Mouse (Mus musculus): ENCODE results near the gene Nbr1.
A peak's percentile ranks its signal among the peaks of the same experiment; 100 is the strongest.
"Not testable (repeated sequence)": the region's sequence is repeated elsewhere in the genome, so short reads cannot be mapped to it uniquely, and the experiment has no call there.

Nbr1 gene

DNA sequence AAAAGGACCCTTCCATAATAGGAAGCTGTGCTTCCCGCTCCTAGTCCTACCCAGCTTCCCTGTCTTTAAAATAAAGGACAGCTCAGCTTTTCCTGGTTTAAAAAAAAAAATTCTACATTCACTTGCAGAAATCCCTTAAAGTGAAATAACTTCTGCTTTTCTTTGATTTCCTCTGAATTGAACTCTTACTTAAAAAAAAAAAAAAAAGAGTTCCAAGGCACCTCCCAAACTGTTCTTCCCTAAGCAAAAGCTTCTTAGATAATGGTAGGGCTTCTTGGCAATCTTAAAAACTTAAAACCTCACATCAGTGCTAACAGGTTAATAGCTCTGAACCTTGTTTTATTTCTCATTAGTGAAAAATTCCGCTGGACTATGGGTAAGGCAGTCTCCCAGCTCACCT, 31.3 kb downstream of the Nbr1 start:
- DNase-seq: no peak

DNA sequence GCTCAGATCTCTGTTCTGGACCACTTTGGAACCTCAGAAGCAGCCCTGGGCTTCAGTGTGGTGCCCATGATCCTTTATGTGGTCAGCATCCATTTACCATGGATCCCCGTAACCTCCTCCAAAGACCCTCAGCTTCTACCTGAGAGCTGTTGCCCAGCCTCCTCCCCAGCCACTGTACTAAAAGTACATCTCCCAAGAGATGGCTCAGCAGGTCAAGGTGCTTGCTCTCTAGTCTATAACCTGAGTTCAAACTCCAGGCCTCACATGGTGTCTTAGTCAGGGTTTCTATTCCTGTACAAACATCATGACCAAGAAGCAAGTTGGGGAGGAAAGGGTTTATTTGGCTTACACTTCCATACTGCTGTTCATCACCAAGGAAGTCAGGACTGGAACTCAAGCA, 33.1 kb downstream of the Nbr1 start:
- DNase-seq: not testable (repeated sequence)

DNA sequence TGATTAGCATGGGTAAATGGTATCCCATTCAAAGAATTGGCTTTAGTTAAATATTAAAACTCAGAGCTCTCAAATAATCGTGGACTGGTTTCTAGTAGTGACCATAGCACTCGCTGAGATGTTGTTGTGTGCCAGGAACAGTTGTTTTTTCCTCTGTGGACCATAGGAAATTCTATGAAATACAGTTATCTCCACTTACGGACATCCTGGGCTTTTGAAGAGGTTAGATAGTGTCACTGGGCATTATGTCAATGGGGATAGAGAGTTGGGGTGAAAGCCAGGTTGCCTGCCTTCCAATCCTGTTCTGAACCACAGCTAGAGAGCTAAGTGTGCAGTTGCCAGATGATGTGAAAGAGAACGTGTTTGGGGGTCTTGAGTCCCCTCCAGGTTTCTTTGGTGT, 33.9 kb downstream of the Nbr1 start:
- no peak for DNase-seq

DNA sequence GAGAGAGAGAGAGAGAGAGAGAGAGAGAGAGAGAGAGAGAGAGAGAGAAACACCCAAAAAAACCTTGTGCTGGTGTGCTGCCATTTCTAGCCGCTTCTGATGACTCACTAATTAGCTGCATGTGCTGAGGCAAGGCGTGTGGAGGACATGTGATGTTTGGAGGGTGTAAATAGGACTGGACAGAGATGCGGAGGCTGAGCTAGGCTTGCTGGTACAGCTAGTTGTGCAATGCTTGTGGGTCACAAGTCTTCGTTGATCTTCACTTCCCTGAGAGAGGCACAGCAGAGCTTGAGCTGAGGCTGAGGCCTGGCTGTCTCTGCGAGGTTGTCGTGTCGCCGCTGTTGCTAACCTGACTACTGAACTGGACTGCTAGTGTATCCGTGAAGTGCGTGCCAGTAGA, 35.7 kb downstream of the Nbr1 start:
- DNase-seq: no peak

DNA sequence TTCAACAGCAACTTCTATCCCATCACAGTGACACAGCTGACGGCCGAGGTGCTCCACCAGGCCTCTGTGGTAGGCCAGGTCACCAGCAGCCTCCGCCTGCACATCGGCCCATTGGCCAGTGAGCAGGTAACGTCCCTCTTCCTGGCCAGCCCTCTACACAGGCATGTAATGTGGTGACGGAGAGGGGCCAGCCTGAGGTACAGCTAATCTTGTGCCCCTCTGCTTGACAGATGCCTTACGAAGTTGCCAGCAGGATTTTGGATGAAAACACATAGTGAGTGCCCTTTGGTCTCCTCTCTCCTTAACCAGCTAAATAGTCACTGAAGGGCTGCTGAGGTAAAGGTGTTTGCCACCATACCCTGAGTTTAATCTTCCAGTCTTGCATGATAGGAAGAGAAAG, 36.9 kb downstream of the Nbr1 start:
- no peak for DNase-seq

DNA sequence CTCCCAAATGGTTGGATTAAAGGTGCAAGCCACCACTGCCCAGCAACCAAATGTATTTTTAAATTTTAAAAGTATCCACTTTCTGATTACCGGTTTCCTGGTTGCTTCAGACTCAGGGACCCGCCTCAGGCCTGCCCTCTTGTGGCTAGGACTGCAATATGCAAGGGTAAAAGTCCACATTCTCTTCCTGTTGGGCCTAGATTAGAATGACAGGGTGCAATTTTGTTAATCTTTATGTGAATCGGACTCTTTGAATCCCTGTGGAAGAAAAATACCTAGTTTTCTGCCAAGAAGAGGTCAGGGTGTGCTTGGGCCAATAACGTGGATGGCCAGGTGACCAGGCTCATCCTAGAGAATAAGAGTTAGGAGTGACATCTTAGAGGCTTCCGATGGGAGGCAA, 37.5 kb downstream of the Nbr1 start:
- DNase-seq: no peak

DNA sequence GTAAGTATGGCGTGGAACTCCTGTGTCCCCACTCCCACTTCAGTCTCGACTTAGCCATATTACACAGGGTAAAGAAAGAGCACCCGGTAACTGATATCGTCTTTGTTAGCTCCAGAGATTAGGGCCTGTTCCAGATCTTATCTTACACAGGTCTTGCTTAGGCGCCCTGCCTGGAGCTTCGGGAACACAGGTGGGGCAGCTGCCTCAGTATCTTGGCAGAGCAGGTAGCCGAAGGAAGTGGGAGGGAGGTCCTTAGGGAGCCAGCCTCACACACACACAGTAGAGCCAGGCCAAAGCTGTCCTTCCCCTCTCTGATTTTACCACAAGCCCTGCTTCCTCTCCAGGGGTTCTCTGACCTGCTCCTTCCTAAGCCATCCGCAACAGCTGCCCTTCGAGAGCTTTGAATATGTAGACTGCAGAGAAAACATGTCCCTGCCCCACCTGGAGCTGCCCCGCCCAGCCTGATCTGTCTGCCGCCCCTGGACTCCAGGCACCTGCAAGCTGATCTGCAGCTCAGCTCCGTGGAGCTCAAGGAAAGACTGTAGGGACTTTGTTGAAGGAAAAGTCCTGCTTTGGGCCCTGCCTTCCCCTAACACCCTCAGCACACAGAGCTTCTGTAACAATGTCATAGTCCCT, 38.2 kb downstream of the Nbr1 start:
- no peak for DNase-seq

DNA sequence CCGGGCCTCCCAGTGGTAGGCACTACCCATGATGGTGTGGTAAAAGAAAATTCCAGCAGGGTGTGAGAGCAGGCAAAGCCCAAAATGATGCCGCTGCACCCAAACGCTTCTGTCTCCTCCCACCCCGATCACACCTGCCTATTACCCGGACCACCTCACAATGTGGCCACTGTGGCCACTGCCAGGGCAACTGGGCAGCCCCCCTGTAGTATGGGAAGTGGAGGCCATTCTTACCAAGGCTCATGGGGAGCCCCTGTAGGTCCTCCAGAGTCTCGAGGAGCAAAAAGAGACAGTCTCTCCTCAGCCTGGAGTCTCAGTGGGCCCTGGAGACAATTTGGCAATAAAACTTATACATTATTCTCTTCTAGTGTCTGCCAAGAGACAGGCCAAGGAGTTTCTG, 47.2 kb downstream of the Nbr1 start, which contains the start of gene Gm11634:
TSS of gene Gm11634 (minus strand) at position 101 of the 400 bp plus-strand sequence.
- DNase-seq: no peak

DNA sequence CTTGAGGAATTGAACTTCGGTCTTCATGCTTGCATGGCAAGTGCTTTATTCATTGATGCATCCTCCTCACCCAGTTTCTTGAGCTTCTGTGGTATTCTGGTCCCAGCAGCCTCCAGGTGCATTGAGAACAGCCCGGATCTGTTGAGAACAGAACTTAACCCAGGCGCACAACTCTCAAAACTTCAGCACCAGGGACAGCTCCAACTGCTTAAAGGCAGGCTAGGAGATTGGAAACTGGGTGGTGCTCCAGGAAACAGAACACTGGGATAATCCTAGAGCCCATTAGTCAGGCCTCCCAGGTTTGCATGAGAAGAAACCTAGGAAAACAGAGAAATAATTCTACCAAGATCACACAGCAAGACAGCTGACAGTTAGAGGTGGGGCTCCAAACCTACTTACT, 50.5 kb downstream of the Nbr1 start:
- no peak for DNase-seq

DNA sequence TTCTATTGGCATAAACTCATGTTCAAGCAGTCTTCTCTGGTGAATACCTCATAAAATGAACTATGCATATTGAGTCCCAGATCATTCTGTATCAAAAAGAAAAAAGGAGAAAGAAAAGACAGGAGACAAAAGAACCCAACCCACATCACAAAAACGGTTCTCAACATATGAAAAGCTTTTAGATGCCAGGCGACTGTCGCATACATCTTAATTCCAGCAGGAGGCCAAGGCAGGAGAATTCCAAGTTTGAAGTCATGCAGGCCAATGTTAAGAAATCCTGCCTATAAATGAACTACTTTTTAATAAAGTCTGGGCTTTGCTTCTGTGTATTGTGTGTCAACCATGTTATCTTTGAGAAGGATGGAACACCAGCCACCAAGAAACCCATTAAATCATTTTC, 52.2 kb downstream of the Nbr1 start:
- DNase-seq: no peak

DNA sequence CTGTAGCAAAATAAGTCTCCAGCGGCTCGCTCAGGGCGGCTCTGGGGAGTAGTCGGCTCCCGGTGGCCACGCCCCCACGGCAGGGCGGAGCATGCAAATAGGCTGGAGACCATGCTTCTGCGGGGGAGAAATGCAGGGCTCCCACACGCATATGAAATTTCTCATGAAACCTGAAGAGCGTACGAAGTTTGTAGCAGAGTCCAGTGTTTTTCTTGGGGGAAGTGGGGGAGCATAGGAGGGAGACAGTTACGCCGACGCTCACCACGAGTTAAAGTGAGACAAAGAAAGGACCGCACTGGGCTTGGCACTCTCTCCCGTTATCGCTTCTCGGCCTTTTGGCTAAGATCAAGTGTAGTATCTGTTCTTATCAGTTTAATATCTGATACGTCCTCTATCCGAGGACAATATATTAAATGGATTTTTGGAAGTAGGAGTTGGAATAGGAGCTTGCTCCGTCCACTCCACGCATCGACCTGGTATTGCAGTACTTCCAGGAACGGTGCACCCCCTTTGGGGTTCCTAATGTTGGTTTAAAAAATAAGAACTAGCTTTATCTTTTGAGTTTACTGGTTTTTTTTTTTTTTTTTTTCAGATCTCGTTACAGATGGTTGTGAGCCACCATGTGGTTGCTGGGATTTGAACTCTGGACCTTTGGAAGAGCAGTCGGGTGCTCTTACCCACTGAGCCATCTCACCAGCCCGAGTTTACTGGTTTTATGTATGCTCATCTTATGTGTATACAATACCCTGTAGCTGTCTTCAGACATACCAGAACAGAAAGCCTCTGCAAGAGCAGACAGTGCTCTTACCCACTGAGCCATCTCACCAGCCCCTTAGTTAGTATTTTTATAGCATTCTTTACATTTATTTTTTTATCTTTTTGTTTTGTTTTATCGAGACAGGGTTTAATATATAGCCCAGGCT, 52.8 kb downstream of the Nbr1 start:
- peak; percentile 58 to 69 for DNase-seq

DNA sequence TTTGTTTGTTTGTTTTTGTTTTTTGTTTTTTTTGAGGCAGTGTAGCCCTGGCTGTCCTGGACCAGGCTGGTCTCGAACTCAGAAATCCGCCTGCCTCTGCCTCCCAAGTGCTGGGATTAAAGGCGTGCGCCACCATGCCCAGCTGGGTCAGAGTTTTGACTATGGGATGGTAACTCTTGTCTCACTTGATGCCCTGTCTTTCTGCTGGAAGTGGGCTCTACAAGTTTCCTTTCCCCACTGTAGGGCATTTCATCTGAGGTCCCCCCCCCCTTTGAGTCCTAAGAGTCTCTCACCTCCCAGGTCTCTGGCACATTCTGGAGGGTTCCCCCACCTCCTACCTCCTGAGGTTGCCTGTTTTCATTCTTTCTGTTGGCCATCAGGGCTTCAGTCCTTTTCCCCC, 55.2 kb downstream of the Nbr1 start:
- DNase-seq: not testable (repeated sequence)

DNA sequence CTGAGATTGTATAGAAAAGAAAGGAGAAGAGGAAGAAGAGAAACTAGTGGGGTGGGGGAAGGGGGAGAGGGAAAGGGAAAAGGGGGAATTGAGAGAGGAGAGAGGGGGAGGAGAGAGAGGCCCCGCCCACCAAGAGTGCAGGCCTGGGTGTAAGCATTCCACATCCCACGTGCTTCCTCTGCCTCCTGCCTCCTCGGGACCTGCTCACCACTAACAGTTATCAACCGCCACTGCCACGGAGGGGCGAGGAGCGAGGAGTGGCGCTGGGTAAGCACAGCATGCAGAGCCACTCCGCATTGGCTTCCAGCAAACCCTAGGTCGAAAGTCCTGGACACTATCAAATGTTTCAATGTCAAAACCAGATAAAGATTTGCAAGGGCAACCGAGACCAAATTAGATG, 58.5 kb downstream of the Nbr1 start:
- no peak for DNase-seq

DNA sequence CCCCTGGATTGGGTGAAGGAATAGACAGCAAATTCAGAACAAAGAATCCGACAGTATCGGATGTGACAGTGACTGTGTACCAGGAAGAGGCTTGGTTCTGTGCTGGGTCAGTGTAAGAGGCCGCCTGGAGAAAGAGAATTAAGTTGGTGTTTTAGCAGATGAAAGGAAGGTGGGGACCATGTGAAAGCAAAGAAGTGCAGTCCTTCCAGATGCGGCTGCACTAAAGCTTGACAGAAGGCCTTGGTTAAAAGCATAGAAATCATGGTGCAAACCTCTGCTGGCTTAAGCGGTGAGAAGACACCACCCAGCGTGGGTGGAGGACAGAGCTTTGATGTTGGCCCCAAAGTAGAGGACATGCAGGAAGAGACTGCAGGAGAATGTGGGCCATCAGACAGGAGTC, 61.6 kb downstream of the Nbr1 start:
- DNase-seq: no peak

DNA sequence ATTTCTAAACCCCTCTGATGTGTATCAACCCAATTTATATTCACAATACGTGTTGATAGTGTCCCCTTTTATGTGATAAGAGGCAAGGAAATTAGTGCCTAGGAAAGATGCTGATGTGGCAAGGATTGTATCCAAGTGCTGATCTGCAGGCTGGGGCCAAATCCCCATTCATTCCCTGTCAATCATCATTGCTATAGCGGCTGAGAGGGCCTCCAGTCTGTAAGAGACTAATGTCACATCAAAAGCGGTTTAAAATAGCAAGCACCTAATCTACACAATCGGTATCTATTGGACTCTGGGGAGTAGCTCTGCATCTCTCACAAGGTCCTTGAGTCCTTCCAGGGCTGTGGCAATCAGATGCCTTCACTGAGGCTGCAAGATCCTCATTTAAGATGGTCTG, 62.2 kb downstream of the Nbr1 start:
- no peak for DNase-seq

DNA sequence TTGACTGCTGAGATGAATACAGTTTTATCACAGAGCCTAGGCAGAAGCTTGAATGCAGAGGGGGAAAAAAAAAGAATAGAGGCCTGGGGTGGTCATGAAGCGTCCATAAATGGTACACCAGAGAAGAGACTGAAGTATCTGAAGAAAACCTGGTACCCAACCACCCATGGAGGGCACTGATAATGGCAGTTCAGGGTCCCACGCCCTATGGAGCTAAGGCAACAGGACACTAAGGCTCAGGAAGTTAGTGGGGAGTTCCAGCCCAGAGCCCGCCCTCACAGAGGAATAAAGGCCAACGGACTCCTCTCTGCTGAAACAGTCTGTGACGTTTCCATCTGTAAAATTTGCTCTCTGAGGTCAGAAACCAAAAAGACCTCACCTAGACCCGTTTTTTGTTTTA, 63.4 kb downstream of the Nbr1 start:
- DNase-seq: no peak

DNA sequence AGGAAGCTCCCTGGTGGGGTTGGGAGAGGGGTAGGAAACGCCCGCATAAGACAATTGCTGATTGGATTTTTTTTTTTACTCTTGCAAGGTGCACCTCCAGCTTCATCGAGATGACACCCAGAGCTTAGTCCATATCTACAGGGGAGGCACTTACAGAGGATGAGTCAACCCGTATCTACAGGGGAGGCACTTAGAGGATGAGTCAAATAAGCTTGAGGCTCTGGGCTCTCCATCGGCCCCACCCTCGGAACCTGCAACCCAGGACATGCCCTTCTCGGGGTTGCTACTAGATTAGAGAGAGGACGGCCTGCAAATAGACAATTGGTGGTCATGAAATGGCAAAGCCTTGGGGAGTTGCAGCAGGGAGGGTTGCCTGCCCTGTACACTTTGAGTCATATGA, 64.2 kb downstream of the Nbr1 start:
- no peak for DNase-seq

DNA sequence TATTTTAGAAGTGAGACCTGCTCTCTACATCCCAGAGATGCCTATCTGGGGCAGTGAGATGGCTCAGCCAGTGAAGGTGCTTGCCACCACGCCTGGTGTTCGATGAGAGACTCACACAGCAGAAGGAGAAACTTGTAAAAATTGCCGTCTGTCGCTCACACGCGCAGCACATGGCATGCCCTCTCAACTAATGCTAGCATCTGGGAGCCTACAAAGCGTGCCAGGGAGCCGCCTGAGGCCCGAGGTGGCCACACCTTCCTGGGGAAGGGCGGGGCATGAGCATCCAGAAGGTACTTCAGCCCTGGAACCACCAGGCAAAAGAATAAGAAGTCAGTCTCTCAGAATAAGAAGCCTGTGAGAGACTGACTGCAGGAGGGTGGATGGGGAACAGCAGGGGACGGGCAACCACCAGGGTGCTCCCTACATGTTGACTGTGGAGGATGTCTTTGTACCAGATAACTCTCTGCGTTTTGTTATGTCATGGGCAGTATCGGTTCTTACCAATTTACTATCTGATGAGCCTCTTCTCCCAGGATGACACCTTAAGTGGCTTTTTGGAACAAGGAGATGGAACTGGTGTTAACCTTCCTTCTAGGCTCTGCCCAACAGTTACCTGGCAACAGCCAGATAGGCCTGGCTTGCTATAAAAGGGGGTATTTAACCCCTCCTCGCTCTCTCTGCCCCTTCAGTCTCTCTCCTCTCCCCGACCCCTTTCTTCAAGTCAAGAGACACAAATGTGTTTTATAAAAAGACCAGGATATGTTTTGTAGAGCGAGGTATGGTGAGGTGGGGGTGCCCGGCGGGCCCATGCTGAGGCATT, 65.2 kb downstream of the Nbr1 start:
- no peak for DNase-seq

DNA sequence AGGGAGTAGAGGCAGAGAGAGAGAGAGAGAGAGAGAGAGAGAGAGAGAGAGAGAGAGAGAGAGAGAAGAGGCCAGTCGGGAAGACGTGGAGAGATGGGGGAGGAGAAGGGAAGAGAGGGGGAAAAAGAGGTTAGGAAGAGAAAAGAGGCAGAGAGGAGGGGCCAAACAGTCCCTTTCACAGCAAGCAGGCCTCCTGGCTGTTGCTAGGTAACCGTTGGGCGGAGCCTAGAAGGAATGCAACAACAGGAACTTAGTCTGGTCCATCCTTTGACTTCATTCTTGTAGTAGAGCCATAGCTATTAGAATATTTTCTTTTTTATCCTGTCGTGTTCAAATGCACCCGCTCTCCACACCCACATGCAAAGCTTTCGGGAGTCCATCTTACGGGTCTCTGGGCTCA, 65.9 kb downstream of the Nbr1 start:
- peak in 1 of 2 experiments; percentile 22 for DNase-seq

DNA sequence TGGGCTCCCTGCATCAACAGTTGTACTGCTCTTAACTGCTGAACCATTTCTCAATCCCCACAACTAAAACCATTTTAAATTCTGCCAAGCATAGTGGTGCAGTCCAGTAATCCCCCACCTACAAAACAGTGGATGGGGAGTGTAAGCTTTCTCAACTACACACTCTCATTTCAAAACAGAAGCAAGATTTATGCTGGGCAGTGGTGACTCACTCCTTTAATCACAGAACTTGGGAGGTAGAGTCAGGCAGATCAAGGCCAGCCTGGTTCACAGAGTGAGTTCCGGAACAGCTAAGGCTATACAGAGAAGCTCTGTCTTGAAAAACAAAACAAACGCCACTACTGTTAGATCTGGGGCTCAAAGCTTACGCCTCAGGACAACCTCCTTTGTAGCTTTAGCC, 66.6 kb downstream of the Nbr1 start:
- DNase-seq: no peak

DNA sequence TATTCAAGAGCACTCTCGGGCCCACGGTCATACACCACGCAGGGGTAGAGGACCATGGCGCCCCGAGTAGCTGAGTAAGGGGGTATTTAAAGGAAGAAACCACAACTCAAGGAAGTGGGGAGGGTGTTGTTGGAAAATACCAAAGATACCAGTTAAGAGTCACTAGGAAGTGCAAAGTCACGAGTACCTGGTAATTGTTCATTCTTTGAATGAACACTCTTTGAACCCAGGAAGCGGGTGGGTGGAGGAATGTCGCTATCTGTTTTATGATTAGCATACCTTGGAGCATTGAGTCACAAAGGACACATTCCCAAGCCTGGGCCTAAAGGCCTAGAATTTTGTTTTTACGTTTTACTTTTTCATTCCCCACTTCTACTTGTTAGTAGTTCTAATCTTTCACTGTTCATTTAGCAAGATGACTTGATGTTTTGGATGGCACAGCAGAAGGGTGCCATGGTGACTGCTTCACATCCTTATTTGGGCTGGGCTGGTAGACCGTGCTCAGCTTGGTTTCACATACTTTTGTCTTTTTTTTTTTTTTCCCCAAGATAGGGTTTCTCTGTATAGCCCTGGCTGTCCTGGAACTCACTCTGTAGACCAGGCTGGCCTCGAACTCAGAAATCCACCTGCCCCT, 68.2 kb downstream of the Nbr1 start:
- not testable (repeated sequence) for DNase-seq

DNA sequence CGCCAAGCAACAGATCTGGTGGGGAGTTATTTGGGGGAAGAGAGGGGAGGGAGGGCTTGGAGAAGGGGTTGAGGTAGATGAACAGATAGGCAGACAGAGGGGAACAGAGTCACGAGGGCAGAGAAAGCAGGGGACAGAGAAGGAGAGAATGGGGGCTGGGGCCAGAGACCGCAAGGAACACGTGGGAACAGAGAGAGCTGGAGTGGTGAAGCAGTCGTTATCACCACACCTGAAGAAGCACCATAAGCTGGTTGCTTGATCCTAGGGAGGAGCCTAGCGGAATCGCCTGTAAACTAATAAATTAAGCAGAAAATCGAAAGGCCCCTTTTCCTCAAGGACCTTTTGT, 74.7 kb downstream of the Nbr1 start:
- DNase-seq: peak in 1 of 2 experiments; percentile 17

All from thymus, adult 18-20 months (tissue).